Mouse (Mus musculus) kidney, embryonic 14.5 days (tissue): ENCODE results near the gene Zfp978. TPM values are rescaled to one million over a fixed set of nuclear protein-coding genes. Genes with fewer than 3 reads are reported as not detected.
"Not testable (repeated sequence)": the region's sequence is repeated elsewhere in the genome, so short reads cannot be mapped to it uniquely, and the experiment has no call there.

Experiments
- ATAC-seq: fragments of 200-750 bp; cut with Nextera tagmentation; 2 replicates; pipeline ENCODE4 v1.8.0; 2017; ENCODE audit warnings: moderate number of reproducible peaks, mild to moderate bottlenecking, moderate TSS enrichment, moderate library complexity; ENCODE audit not compliant: low FRiP score, low TSS enrichment
- H3K27ac ChIP-seq: fragments of 300-500 bp; sonication (generic); 2 replicates; pipeline ENCODE4 v1.5.1; 2014; ENCODE audit warnings: low read depth, mild to moderate bottlenecking, low read length, moderate library complexity, mixed read lengths
- H3K27me3 ChIP-seq: fragments of 300-500 bp; sonication (generic); 2 replicates; pipeline ENCODE4 v1.6.1; 2014; ENCODE audit warnings: mild to moderate bottlenecking, low read length; ENCODE audit not compliant: control insufficient read depth, insufficient read depth
- H3K36me3 ChIP-seq: fragments of 300-500 bp; sonication (generic); 2 replicates; pipeline ENCODE4 v1.6.1; 2014; ENCODE audit warnings: low read length, mixed read lengths; ENCODE audit not compliant: control insufficient read depth, insufficient read depth
- H3K4me1 ChIP-seq: fragments of 300-500 bp; sonication (generic); 2 replicates; pipeline ENCODE4 v1.6.1; 2014; ENCODE audit warnings: low read length, mixed read lengths; ENCODE audit not compliant: control insufficient read depth, insufficient read depth
- H3K4me2 ChIP-seq: fragments of 300-500 bp; sonication (generic); replicated peaks from 2 replicates; pipeline ENCODE4 v1.6.1; 2014; ENCODE audit warnings: low read depth, mild to moderate bottlenecking, low read length
- H3K4me3 ChIP-seq: fragments of 300-500 bp; sonication (generic); 2 replicates; pipeline ENCODE4 v1.5.1; 2014; ENCODE audit warnings: mild to moderate bottlenecking, low read length
- H3K9ac ChIP-seq: fragments of 300-500 bp; sonication (generic); 2 replicates; pipeline ENCODE4 v1.6.1; 2014; ENCODE audit warnings: low read depth, mild to moderate bottlenecking, low read length, moderate library complexity
- H3K9me3 ChIP-seq: fragments of 300-500 bp; sonication (generic); 2 replicates; pipeline ENCODE4 v1.6.1; 2016; ENCODE audit warnings: low read length; ENCODE audit not compliant: control insufficient read depth
- WGBS: fragments of 180-500 bp; shearing (Covaris S2); extraction: QIAGEN DNeasy Blood & Tissue Kit; methylation state at CpG from one replicate; pipeline ENCODE4 v1.1.7; 2014; 5-methylcytosine and 5-hydroxymethylcytosine counted together
- polyA plus RNA-seq: library from polyadenylated mRNA; unstranded; fragments of >200 nt; fragmentation: Nextera tagmentation; extraction: Ambion mirVana; gene quantifications from 2 replicates; pipeline ENCODE4 v1.2.1, GENCODE M21; 2014

The Zfp978 gene
- polyA plus RNA-seq, 1 experiment from 2014 or later: 0.27 TPM

DNA sequence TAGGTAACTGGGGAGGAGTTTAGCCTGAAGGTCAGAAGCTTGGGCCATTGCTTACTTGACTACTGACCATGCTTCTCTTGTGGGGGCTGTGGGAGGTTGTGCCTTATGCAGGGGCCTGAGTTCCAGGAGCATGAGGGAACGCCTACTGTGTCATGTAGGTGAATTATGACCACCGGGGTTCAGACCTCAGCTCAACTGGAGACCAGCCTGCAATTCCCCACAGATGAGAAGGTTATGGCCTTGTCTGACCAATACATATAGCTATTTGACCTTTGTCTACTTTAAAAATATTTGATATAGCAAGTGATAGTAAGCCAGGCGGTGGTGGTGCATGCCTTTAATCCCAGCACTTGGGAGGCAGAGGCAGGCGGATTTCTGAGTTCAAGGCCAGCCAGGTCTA is 22.1 kb downstream of the Zfp978 start:
- H3K4me3 ChIP-seq, H3K9me3 ChIP-seq, H3K27me3 ChIP-seq, H3K4me1 ChIP-seq, ATAC-seq, H3K27ac ChIP-seq, H3K4me2 ChIP-seq, H3K36me3 ChIP-seq, H3K9ac ChIP-seq: not testable (repeated sequence)
- 83% methylated on average over 2 of the region's 4 CpGs for WGBS

DNA sequence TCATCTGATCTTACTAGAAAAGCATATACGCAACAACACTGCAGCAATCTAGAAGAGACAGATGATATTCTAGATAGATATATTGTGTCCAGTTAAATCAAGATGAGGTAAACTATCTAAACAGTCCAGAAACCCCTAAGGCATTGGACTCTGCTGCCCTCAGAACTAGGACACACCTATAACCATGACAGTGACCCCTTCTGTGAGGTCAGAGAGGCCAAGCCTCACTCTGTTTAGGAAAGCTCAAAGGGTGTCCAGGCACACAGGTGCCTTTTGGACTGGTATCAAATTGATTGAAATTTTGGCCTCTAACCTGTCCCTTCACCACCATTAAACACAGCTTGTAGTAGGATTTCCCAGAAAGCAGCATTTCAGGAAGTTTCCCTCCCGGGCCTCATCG is 36.1 kb downstream of the Zfp978 start:
- not testable (repeated sequence) for H3K27me3 ChIP-seq, H3K4me2 ChIP-seq, H3K4me3 ChIP-seq, H3K36me3 ChIP-seq, H3K9ac ChIP-seq, ATAC-seq, H3K27ac ChIP-seq, H3K4me1 ChIP-seq
- peaks cover 24% of the 10 kb centered on the region for H3K9me3 ChIP-seq
- 92% methylated on average over 3 of the region's 3 CpGs for WGBS

DNA sequence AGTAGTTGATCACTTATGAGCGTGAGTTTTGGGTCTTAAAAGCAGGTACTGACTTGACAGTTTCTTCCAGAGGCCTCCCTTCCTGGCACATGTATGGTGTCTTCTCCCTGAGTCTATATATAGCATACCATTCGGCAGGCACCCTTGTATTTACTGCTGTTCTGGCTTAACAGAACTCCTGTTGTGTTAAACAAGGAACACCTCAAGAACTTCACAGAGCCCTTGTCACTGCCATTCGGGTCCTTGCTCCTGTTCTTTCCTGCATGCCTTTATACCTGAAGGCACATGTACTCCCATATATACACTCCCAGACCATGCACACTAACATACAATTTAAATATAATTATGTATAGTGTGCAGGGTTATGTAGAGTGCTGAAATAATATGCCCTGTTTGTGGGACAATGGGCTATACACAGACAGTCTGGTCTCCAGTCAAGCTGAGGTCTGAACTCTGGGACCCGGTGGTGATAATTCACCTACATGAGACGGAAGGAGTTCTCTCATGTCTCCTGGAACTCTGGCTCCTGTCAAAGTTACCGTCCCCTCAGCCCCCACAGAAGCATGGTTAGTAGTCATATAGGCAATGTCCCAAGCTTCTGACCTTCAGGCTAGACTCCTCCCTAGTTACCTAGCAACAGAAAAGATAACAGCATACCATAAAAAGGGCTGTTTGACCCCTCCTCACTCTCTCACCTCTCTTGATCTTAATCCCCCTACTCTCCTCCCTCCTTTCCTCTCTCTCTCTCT is 37.0 kb downstream of the Zfp978 start:
- not testable (repeated sequence) for H3K9ac ChIP-seq, H3K27me3 ChIP-seq, H3K4me1 ChIP-seq, H3K4me2 ChIP-seq, ATAC-seq, H3K36me3 ChIP-seq, H3K4me3 ChIP-seq, H3K27ac ChIP-seq
- peaks cover 28% of the 10 kb centered on the region for H3K9me3 ChIP-seq
- WGBS: 81% methylated on average over 6 of the region's 6 CpGs

DNA sequence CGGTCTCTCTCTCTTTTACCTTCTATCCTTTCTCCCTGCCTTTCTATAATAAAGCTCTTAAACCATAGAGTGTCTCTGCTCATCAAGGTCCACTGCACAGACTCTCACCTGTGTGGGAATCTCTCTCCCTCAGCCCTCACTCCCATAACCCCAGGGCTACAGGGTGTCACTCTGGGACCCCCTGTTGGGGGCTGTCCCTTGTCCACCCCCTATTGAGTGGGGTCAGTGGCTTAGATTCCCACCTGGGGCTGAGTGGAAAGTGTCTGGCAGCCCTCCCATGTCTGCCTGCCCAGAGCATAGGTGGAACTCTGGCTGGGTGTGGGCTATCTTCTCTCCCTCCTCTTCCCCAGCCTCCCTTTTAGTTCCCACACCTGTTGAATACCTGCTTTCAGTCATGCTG is 37.6 kb downstream of the Zfp978 start:
- H3K27me3 ChIP-seq, H3K36me3 ChIP-seq, H3K9ac ChIP-seq, H3K4me2 ChIP-seq, H3K4me1 ChIP-seq, ATAC-seq, H3K4me3 ChIP-seq, H3K27ac ChIP-seq: not testable (repeated sequence)
- WGBS: 84% methylated on average over 1 of the region's 1 CpGs
- H3K9me3 ChIP-seq: peaks cover 33% of the 10 kb centered on the region

DNA sequence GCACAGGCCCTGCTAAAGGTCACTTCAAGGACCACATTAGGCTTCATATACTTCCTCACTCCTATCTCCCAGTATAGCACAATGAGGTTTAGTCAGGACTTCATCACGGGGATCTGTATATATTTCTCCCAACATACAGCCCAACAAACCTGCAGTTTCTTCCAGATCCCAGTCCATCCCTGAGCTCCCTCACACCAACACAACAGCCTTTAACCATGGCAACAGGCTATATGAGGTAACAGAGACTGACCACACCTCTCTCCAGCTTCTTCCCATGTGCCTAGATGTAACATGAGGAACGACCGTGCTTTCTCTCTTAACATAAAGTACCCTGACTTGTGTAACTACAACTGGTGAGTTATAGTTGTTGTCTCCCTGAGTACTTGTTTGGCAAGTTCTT is 38.4 kb downstream of the Zfp978 start:
- not testable (repeated sequence) for H3K4me2 ChIP-seq, H3K9ac ChIP-seq, ATAC-seq, H3K27me3 ChIP-seq, H3K4me3 ChIP-seq, H3K4me1 ChIP-seq, H3K27ac ChIP-seq, H3K36me3 ChIP-seq
- H3K9me3 ChIP-seq: peaks cover 41% of the 10 kb centered on the region
- WGBS: 79% methylated on average over 3 of the region's 3 CpGs

DNA sequence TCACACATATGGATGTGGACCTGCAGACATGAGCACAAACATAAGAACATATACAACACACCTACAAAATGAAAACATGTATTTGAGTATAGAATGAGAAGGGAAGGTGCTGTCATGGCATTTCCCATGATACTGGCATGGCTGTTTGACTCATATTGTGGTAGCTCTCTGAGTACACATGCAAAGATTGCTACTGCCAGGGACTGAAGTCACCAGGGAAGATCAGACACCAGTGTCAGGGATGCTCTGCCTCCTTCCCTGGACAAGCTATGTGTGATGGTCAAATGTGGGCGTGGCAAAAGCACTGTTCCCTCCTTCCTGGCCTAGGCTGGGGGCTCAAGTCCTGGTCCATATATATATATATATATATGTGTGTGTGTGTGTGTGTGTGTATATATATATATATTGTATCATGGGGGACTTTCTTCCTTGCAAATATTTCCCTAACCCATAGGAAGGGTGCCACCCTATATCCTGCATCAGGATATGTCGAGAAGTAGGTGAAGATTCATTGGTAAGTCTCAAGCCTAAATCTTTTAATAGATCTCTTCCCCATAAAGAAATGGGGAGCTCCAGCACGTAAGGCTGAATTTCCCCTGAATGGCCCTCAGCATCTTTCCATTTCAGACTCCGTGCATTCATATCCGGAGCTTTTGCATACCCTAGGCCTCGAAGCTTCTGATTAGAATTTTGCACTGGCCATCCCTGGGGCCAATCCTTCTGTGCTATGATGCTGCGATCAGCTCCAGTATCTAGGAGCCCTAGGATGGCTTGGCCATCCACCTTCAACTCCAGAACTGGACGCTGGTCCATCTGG is 39.1 kb downstream of the Zfp978 start:
- H3K27ac ChIP-seq, H3K4me1 ChIP-seq, H3K27me3 ChIP-seq, H3K4me2 ChIP-seq, H3K4me3 ChIP-seq, H3K9ac ChIP-seq, H3K36me3 ChIP-seq: not testable (repeated sequence)
- peak; percentile 68 for ATAC-seq
- WGBS: 89% methylated on average over 8 of the region's 8 CpGs
- peaks cover 42% of the 10 kb centered on the region for H3K9me3 ChIP-seq

DNA sequence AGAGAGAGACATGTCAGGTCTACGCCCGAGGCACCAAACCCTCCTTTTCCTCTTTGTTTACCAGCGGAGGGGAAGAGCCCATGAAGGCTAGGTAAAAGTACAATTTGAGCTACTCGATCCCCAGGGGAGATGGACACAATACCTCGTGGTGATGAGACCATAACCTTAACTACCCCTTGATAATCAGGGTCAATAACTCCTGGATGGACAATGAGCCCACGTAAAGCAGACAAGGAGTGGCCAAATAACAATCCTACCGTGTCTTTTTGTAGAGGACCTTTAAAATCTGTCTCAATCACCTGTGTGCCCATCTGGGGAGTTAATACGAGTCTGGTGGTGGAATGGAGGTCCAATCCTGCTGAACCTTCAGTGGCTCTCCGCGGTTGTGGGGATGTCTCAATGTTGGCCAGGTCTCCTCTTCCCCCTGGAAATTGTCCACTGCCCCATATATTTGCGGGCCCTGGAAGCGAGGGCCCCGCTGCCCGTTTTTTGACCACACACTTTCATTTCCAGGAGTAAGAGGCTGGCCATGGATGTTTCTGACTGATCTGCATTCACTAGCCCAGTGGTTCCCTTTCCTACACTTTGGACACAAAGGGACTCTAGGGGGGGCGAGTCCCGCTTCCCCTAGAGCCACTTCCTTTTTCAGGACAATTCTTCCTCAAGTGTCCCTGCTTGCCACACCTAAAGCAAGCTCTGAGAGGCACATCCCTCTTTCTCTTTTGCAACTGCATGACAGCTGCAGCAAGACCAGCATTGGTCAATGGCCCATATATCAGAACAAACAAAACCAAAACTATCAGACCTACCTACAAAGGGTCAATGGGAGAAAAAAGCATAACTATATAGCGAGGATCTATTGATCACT is 40.0 kb downstream of the Zfp978 start:
- H3K9me3 ChIP-seq: peaks cover 42% of the 10 kb centered on the region
- WGBS: 83% methylated on average over 15 of the region's 17 CpGs
- not testable (repeated sequence) for H3K4me1 ChIP-seq, H3K27me3 ChIP-seq, H3K9ac ChIP-seq, H3K27ac ChIP-seq, H3K4me2 ChIP-seq, H3K36me3 ChIP-seq, ATAC-seq, H3K4me3 ChIP-seq

DNA sequence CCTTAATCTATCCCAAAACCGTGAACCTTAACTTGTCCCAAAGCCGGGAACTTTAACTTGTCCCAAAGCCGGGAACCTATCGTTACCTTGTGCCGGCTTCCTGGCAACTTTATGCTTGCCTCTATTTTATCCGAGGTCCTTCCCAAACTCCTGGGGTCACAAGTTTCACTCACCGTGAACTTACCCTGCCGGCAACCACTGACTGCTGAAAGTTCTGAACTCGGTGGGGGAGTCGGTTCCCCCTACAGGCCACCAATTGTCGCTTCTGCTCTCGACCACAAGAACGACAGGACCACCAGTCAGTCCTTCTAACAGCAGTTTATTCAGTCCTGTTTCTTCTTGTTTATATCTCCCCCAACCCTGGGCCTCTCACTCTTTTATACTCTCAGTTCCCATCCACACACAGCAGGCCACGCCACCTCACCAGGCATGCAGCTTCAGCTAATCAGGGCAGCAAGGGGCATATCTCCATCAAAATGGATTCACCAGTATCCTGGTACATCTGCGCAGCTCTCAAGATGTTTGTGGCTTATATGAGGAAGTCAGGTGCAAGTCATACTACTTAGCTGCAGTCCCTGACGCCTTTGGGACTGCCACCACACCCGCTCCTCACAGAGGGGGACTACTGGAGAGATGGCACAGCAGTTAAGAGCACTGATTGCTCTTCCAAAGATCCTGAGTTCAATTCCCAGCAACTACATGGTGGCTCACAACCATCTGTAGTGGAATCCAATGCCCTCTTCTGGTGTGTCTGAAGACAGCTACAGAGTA is 40.8 kb downstream of the Zfp978 start:
- not testable (repeated sequence) for ATAC-seq, H3K9ac ChIP-seq, H3K36me3 ChIP-seq, H3K4me3 ChIP-seq, H3K4me1 ChIP-seq, H3K27ac ChIP-seq, H3K4me2 ChIP-seq, H3K27me3 ChIP-seq
- 81% methylated on average over 17 of the region's 17 CpGs for WGBS
- H3K9me3 ChIP-seq: peaks cover 41% of the 10 kb centered on the region
